Comparison of ENCODE assay signal across 8 mouse cellular contexts in genomic region chr1:85793208-85794105, GRCm38 (mm10). TPM values are rescaled to one million over a fixed set of nuclear protein-coding genes. Genes with fewer than 3 reads are reported as not detected.
DNase-seq lines count a peak whose midpoint lies in the region; ATAC-seq and TF ChIP-seq lines count a peak whose summit lies in the region.

Cab39 (plus strand) TSS chr1:85793441.

- H3K27me3 ChIP-seq in heart, embryonic 10.5 days (ENCODE audit: insufficient read depth, poor library complexity, severe bottlenecking), result no peaks in the 10 kb centered on the region
- no peaks in the 10 kb centered on the region for H3K27me3 ChIP-seq in kidney, embryonic 15.5 days

- peak; percentile 38; the same call in 1 of the 2 replicates for TF ChIP-seq CTCF in bone marrow macrophage, adult 2 months (IDR thresholded peaks at IDR 0.05; ENCODE audit: low read depth, low read length)
- no peak for TF ChIP-seq CTCF in embryonic fibroblast, embryonic 13.5 days (IDR thresholded peaks at IDR 0.05; ENCODE audit: borderline replicate concordance, insufficient read depth, low read length)

- ATAC-seq in kidney, embryonic 15.5 days (replicated peaks; ENCODE audit: low FRiP score), result peak; percentile 96
- ATAC-seq in monocyte, adult 5-6 weeks (replicated peaks; ENCODE audit: insufficient number of reproducible peaks, low FRiP score, low TSS enrichment, poor library complexity, severe bottlenecking), result peak; percentile 83

- H3K9ac ChIP-seq in kidney, embryonic 15.5 days, result peak within 1 kb of the TSS; percentile 98

- peaks cover 26% of the 10 kb centered on the region for H3K4me1 ChIP-seq in bone marrow macrophage, adult 2 months (ENCODE audit: control insufficient read depth, insufficient read depth, low read length)
- H3K4me1 ChIP-seq in embryonic fibroblast, embryonic 13.5 days (ENCODE audit: control insufficient read depth, insufficient read depth, low read length), result no peaks in the 10 kb centered on the region
- peaks cover 9% of the 10 kb centered on the region; the same call in 1 of the 2 replicates for H3K4me1 ChIP-seq in heart, embryonic 10.5 days
- peaks cover 15% of the 10 kb centered on the region for H3K4me1 ChIP-seq in kidney, embryonic 15.5 days

- peak within 1 kb of the TSS; percentile 70 for H3K27ac ChIP-seq in bone marrow macrophage, adult 2 months (ENCODE audit: insufficient read depth, low read depth, low read length)
- peak within 1 kb of the TSS; percentile 86 for H3K27ac ChIP-seq in embryonic fibroblast, embryonic 13.5 days (ENCODE audit: insufficient read depth, low read length)
- H3K27ac ChIP-seq in heart, embryonic 10.5 days, result peak within 1 kb of the TSS; percentile 97
- peak within 1 kb of the TSS; percentile 96 for H3K27ac ChIP-seq in kidney, embryonic 15.5 days

- TF ChIP-seq POLR2A in bone marrow macrophage, adult 2 months (IDR thresholded peaks at IDR 0.05; ENCODE audit: borderline replicate concordance, low read depth, low read length), result no peak
- TF ChIP-seq POLR2A in embryonic fibroblast, embryonic 13.5 days (IDR thresholded peaks at IDR 0.05; ENCODE audit: low read depth, low read length), result peak; percentile 91

- H3K36me3 ChIP-seq in heart, embryonic 10.5 days, result peaks cover 7% of the 10 kb centered on the region; the same call in 1 of the 2 replicates
- no peaks in the 10 kb centered on the region for H3K36me3 ChIP-seq in kidney, embryonic 15.5 days

- H3K4me3 ChIP-seq in bone marrow macrophage, adult 2 months (ENCODE audit: insufficient read depth, low read length), result peak within 1 kb of the TSS; percentile 85
- H3K4me3 ChIP-seq in embryonic fibroblast, embryonic 13.5 days (ENCODE audit: insufficient read depth, low read length), result peak within 1 kb of the TSS; percentile 99
- H3K4me3 ChIP-seq in heart, embryonic 10.5 days, result peak within 1 kb of the TSS; percentile 88
- peak within 1 kb of the TSS; percentile 99 for H3K4me3 ChIP-seq in kidney, embryonic 15.5 days (replicated peaks)

- peak within 1 kb of the TSS; percentile 66 for H3K4me2 ChIP-seq in kidney, embryonic 15.5 days

- WGBS in heart, embryonic 10.5 days, result under 1% methylated on average over 116 of the region's 118 CpGs
- under 1% methylated on average over 95 of the region's 118 CpGs for WGBS in kidney, embryonic 15.5 days

- DNase-seq in A20 (ENCODE audit: low read depth, low spot score), result peak; percentile 94
- DNase-seq in heart, embryonic 10.5 days (ENCODE audit: low spot score), result peak; percentile 89
- peak; percentile 88 for DNase-seq in liver
- DNase-seq in spleen, postnatal 4 days (ENCODE audit: low spot score in 2 of 2), result peak; percentile 89 to 96

- no peaks in the 10 kb centered on the region for H3K9me3 ChIP-seq in heart, embryonic 10.5 days
- no peaks in the 10 kb centered on the region for H3K9me3 ChIP-seq in kidney, embryonic 15.5 days (replicated peaks)

RNA-seq across cellular contexts. Expression of gene Cab39, which starts in this region (rescaled TPM):
- 110 and 119 TPM in 2 replicates for polyA plus RNA-seq in bone marrow macrophage, adult 2 months (2012; ENCODE audit: insufficient read depth, insufficient read length, missing spikeins)
- polyA plus RNA-seq in embryonic fibroblast, embryonic 13.5 days (2011; ENCODE audit: insufficient read length, low read depth, missing spikeins), result 72.4 and 72.7 TPM in 2 replicates
- polyA plus RNA-seq in heart, embryonic 10.5 days (2016; fragmentation: Nextera tagmentation; extraction: Ambion mirVana), result 24.2 and 31.6 TPM in 2 replicates
- polyA plus RNA-seq in kidney, embryonic 15.5 days (2015; fragmentation: Nextera tagmentation; extraction: Ambion mirVana), result 28.0 and 30.2 TPM in 2 replicates
- 211 to 234 TPM (median 220 TPM) in 3 replicates for total RNA-seq in monocyte, adult 5-6 weeks (2017)

Comparison
In these comparisons a context has a peak if more than half of its experiments do, and no peak if none do; other contexts are left out.
1. Peak in every context shown above with its lines: DNase-seq, ATAC-seq, H3K4me3 ChIP-seq and H3K27ac ChIP-seq.